Mouse (Mus musculus): ENCODE results near the gene Surf4. TPM values are rescaled to one million over a fixed set of nuclear protein-coding genes. Genes with fewer than 3 reads are reported as not detected.

Gene Surf4
- 277 and 296 TPM in 2 replicates for polyA plus RNA-seq (2012; rRNA removed; ENCODE audit: low replicate concordance)

GRCm38 (mm10) chr2:26933304-26934055 lies at the start of gene Surf4, which contains the start of gene Stkld1:
Gene Surf4 (minus strand): TSS chr2:26933928.
Gene Stkld1 (plus strand): TSS chr2:26934047.

GRCm38 (mm10) chr2:26973116-26973515 lies 39.4 kb upstream of the Surf4 start, which contains the start of gene Adamts13:
Gene Adamts13 (plus strand): TSS chr2:26973416.

DNA sequence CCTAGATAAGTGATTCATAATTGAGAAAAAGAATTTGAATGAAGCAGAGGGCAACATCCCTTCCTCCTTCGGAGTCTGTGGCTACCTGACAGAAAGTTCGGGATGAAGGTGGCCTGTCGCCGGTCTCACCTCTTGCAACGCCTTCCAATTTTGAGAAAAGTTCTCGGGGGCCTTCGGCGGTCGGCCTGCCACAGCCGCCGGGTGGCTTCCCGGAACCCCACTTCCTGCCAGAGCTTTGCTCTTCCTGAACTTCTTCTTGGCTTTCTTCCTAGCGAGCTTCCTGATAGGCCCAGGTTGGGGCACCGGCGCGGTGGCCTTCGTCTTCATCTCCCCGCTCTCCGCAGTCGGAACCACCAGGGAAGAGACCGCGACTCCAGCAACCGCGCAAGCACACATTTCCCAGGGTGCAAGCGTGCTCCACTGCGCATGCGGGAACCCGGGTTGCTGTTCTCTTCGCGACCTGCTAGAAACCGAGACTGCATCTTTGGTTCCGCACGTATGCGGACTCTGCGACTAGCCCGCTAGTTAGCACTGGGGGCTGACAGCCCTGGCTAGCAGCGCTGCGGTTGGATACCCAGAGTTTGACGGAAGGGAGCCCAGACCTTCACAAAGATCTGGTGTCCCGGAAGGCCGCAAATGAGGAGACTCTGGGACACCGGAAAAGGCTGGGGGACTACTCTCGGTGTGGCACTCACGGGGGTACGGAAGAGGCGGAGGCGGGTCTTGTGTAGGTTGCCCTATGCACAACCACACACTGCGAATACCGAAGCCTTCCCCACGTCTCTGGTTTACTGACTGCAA lies 30.4 kb upstream of the Surf4 start, which contains the start of gene Rexo4:
TSS of gene Rexo4 (minus strand) at position 464 of the 801 bp plus-strand sequence.

DNA sequence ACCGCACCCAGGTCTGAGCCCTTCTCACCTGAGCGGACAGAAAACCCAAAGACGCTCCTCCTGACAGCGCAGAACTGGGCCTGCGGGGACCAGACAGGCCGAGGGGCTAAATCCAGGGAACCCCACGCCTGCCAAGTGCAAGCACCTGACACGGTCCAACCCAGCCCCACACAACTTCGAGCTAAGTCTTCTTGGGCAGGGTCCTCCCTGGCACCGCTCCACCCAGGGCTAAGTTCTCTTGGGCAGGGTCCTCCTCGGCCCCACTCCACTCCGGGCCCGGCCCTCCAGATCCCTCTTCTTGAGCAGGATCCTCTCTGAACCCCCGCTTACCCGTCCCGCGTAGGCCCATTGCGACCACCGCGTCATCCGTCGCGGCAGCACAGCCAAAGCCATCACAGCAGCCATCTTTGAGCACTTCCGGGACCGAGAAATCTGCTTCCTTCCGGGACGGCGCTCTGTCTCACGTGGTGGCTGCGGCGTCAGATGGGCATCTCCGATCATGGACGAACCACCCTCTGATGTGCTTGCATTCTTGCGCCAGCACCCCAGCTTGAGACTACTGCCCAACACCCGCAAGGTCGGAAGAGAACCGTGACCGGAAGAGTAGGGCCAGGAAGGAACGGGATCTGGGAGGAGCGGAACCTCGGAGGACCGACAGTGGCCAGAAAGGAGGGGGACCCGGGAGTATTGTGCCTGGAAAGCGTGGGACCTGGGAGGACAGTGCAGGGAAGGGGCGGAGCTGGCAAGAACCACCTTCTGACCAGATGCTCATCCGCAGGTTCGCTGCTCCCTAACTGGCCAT lies 17.6 kb downstream of the Surf4 start, which contains the start of the genes Surf2 and Surf1:
TSS of gene Surf2 (plus strand) at position 441 of the 802 bp plus-strand sequence.
TSS of gene Surf1 (minus strand) at position 604 of the 802 bp plus-strand sequence.

DNA sequence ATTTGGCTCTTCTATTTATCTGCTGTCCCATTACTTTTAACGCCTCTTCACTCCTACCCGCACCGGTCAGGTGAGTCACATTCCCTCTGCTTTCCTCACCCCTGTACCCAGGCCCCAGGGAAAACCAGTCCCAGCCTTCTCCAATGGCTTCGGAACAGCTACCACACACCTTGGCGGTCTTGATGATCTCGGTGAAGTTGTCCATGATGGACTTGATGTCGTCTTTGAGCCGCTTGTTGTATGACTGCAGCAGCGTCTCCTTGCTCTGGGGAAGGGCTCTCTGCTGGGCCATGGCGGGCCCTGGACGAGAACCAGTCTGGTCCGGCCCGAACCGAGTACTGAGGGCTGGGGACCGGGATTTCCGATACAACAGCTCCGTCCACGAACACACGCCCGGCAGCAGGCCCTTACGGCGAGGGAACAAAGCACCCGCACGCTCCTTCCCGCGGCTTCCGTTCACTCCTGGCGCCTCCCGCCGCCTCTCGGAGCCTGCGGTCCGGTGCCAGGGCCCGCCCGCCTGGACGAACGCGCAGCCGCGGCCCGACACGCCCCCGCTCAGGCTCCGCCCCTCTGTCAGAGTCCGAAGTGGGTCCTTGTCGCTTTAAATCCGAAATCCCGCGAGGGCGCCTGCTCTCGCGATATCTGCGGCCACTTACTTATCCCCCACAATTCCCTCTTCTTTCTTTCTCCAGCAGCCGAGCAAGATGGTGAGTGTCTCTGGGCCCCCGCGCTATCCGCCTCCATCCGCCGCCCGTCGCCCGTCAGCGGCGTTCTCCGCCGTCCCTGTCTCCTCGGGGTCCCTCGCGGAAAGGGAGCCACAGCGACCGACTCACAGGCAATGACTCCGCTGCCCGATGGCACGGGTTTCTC lies 23.4 kb downstream of the Surf4 start, which contains the start of the genes Med22 and Rpl7a:
TSS of gene Med22 (minus strand) at position 554 of the 870 bp plus-strand sequence.
TSS of gene Rpl7a (plus strand) at position 641 of the 870 bp plus-strand sequence.

DNA sequence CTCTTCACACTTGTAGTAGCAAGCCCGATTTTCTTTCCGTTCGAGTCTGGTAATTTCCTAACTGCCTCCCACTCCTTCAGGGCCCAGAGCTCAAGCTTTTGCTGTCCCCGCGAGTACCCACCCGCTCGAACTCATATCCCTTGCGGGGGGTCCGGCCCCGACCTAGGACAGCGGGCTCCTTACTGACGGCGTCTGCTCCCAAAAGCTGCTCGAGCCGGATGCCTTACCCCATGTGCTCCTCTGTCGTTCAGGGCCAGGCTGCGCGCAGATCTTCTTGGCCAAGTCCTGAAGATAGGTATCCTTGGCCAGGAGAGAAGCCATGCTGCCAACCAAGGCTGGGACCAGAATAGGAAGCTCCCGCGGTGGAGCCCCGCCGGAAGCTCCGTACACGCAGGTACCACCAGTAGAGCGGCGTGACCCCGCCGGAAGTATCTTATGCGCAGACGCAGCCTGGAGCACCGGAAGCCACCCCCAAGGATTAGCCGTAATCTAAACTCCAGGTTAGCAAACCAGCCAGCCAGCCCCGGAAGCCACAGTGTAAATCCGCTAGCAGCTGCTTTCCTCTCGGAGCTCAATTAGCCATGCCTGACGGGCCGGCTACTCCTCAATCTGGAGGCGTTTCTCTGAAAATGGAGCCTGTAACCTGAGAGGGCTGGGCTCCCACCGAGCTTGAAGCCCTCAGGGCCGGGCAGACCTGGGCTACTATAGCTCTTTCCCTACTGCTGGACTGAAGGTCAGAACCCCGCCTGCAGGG lies 31.1 kb downstream of the Surf4 start, which contains the start of gene Surf6:
TSS of gene Surf6 (minus strand) at position 413 of the 754 bp plus-strand sequence.

Other genes starting within 250 kb of the Surf4 start
- gene Abo, start 68.9 kb downstream of the Surf4 start, polyA plus RNA-seq (2012; rRNA removed; ENCODE audit: low replicate concordance) = not detected in 2 replicates
- 9.1 and 13.7 TPM in 2 replicates for gene Surf6, start 31.0 kb downstream of the Surf4 start, polyA plus RNA-seq (2012; rRNA removed; ENCODE audit: low replicate concordance)
- 45.2 and 57.1 TPM in 2 replicates for gene Med22, start 23.3 kb downstream of the Surf4 start, polyA plus RNA-seq (2012; rRNA removed; ENCODE audit: low replicate concordance)
- 643 and 1,211 TPM in 2 replicates for gene Rpl7a, start 23.2 kb downstream of the Surf4 start, polyA plus RNA-seq (2012; rRNA removed; ENCODE audit: low replicate concordance)
- 30.7 and 39.1 TPM in 2 replicates for gene Surf2, start 17.6 kb downstream of the Surf4 start, polyA plus RNA-seq (2012; rRNA removed; ENCODE audit: low replicate concordance)
- gene Surf1, start 17.4 kb downstream of the Surf4 start, polyA plus RNA-seq (2012; rRNA removed; ENCODE audit: low replicate concordance) = 62.4 and 65.8 TPM in 2 replicates
- gene Stkld1, start 119 bp upstream of the Surf4 start, polyA plus RNA-seq (2012; rRNA removed; ENCODE audit: low replicate concordance) = 0.30 and 0.46 TPM in 2 replicates
- 17.8 and 35.4 TPM in 2 replicates for gene Rexo4, start 30.5 kb upstream of the Surf4 start, polyA plus RNA-seq (2012; rRNA removed; ENCODE audit: low replicate concordance)
- 0.06 TPM in 1 of 2 replicates, not detected in the other for gene Adamts13, start 39.5 kb upstream of the Surf4 start, polyA plus RNA-seq (2012; rRNA removed; ENCODE audit: low replicate concordance)
- 40.7 and 73.8 TPM in 2 replicates for gene Cacfd1, start 76.0 kb upstream of the Surf4 start, polyA plus RNA-seq (2012; rRNA removed; ENCODE audit: low replicate concordance)
- 2.8 and 8.1 TPM in 2 replicates for gene Slc2a6, start 94.1 kb upstream of the Surf4 start, polyA plus RNA-seq (2012; rRNA removed; ENCODE audit: low replicate concordance)
- gene Mymk, start 138.3 kb upstream of the Surf4 start, polyA plus RNA-seq (2012; rRNA removed; ENCODE audit: low replicate concordance) = 0.19 TPM in 1 of 2 replicates, not detected in the other
- 3.9 and 8.9 TPM in 2 replicates for gene Adamtsl2, start 145.5 kb upstream of the Surf4 start, polyA plus RNA-seq (2012; rRNA removed; ENCODE audit: low replicate concordance)
- gene Fam163b, start 208.6 kb upstream of the Surf4 start, polyA plus RNA-seq (2012; rRNA removed; ENCODE audit: low replicate concordance) = 0.10 and 0.48 TPM in 2 replicates
- gene Dbh, start 231.3 kb upstream of the Surf4 start, polyA plus RNA-seq (2012; rRNA removed; ENCODE audit: low replicate concordance) = 0.68 TPM in 1 of 2 replicates, not detected in the other